Mouse (Mus musculus) heart, postnatal 4 days (tissue): ENCODE data around the gene Inafm1. TPM values are rescaled to one million over a fixed set of nuclear protein-coding genes. Genes with fewer than 3 reads are reported as not detected.
A peak's percentile ranks its signal among the peaks of the same experiment; 100 is the strongest.
"Not testable (repeated sequence)": the region's sequence is repeated elsewhere in the genome, so short reads cannot be mapped to it uniquely, and the experiment has no call there.

ENCODE experiments used
- DNase-seq: peaks from one replicate; pipeline ENCODE4 v3.0.0; 2021
- total RNA-seq, 2 experiments: library from RNA; stranded (reverse); gene quantifications; 2 replicates each; pipeline ENCODE4 v1.2.3; 2021

Inafm1 gene
- total RNA-seq, 2 experiments from 2014 or later: 12.5 to 13.6 TPM

DNA sequence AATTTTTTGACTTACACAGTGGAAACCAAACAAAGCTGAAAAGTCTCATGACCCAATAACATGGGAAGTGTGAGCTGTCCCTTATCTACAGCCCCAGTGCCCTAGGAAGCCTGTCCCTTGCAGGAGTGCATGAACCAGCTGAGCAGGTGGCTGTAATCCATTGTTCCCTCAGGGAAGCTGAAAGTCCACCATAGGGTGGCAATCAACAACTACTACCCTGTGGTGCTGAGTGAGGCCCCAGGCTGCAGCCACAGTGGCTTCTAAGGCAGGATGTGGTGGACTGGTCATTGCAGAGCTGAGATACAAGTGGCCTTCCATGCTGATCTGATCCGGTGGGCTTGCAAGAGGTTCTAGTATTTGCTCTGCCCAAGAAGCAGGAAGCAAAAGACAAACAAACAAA is 12.3 kb downstream of the Inafm1 start:
- DNase-seq: no peak

DNA sequence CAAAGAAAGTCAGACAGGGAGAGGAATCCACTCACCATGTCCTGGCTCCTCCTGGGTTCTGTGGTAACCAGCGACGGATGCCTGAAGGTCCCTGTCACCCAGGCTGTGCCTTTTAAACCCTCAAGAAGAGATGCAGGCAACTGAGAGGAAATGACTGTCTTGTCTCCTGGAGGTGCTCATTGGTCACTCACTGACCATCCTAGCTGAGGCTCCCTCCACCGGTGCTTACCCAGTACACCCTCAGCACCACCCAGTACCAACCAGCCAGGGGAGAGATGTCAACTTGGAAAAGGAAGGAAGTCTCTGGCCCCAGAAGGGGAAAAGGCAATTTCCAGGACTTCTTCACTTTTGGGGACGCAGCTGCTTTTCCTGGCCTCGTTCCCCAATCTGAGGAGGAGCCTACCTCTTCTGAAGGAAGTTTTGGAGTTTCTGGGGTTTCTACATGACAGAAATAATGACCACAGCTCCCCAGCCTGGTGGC is 14.3 kb downstream of the Inafm1 start, which contains the start of gene C5ar1:
TSS of gene C5ar1 (minus strand) at position 431 of the 481 bp plus-strand sequence.
- DNase-seq: no peak

DNA sequence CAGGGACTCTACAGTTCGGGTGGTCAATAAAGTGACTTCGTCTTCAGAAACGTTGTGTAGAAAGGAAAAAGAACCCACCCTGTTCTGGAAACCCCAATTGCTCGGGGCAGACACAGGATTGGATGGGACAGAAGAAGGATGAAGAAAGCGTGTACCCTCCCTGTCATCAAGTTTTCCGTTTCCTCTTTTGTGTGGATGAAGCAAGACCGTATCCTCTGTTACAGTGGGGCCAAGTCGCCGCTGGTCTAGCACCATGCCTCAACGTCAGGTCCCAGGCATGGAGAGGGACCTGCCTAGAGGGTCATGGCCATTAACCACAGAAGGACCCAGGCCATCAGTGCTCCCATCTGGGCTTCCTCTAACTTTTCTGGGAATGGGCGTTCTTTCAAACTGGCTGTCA is 15.6 kb downstream of the Inafm1 start:
- DNase-seq: no peak

DNA sequence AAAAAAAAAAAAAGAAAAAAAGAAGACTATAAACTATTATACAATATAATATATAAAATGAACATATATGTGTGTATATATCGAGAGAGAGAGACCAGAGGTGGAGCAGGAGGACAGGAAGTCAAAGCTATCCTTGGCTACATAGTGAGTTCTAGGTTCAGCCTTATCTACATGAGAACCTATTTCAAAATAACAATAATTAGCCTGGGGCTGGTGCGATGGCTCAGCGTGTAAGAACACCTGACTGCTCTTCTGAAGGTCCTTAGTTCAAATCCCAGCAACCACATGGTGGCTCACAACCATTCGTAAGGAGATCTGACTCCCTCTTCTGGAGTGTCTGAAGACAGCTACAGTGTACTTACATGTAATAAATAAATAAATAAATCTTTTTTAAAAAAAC is 17.5 kb downstream of the Inafm1 start:
- DNase-seq: not testable (repeated sequence)

DNA sequence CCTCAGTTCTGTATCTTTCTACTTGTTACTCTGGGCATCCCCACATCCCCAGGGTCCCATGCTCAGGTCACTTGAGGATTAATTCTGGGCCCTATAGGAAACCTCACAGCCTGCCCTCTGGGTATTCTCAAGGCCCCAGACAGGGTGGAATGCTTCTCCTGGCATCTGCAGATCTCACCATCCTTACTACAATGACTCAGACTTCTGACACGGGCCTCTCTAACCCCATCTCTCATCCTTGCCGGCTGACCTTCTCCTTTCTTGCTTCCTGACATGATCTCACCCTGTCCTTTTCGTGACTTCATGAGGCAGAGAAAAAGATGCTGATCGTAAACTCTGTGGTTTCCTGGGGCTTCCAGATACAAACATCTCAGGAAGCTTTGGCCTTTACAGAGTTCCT is 19.2 kb downstream of the Inafm1 start:
- no peak for DNase-seq

DNA sequence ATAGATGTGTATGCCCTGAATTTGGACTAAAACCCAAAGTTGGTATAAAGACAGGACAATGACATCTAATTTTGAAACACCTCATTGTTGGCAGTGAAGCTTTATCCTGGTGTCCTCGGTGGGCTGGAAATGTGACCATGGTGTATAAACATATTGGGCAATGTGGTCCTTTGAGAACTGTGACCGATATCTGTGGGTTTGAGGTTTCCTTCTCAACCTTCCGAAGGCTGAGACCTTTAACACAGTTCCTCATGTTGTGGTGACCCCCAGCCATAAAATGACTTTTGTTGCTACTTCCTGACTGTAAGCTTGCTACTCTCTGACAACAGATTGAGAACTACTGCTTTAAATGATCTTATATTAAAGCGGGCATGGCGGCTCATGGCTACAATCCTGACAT is 22.7 kb downstream of the Inafm1 start:
- DNase-seq: no peak

DNA sequence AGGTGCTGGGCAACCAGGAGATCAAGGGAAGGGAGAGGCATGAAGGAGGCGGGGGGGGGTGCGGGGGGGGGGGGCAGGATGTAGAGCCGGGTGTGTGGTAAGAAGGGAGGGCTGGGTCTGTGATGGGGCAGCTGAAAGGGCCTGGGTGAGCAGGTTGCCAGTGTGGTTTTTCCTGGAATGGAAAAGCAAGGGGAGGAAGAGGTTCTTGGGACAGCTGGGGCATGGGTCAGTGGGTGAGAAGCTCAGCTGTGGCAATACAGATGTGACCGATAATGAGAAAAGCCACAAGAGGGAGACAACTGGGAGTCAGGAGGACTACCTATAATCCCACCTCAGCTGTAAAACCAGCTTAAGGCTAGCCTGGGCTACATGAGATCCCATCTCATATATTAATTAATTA is 27.5 kb downstream of the Inafm1 start:
- DNase-seq: no peak

DNA sequence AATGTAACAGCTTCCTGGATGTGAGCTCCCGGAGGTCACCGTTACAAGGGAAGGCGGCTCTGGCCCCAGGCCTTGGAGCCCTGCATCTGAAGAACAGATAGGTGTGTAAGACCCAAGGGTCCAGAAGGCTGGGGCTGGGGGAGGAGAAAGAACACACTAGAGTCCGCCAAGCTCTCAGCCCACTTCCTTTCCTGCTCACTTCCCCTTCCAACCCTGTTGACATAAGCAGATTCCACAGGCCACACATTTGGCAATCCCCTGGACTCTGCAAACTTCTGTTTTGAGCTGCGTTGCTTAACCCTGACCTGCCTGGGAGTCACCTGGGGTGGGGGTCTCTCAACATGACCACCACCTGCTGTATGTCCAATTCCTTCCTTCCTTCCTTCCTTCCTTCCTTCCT is 29.4 kb downstream of the Inafm1 start, which contains the start of gene C5ar2:
TSS of gene C5ar2 (minus strand) at position 88 of the 400 bp plus-strand sequence.
- no peak for DNase-seq

DNA sequence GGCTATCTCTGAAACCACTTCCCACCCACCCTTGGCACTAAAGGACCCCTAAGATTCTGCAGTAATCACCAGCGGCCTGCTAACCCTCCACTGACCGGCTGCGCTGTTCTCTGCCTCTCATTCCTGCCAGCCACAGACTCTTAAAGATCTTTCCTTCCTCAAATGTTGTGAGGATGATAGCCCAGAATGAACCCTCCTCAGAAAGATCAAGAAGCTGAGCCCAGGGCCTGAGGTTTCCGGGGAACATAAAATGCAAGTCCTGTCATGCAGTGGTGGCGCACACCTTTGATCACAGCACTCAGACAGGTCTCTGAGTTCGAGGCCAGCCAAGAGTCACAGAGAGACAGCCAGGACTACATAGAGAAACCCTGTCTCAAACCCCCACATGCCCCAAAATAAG is 31.2 kb downstream of the Inafm1 start:
- no peak for DNase-seq

DNA sequence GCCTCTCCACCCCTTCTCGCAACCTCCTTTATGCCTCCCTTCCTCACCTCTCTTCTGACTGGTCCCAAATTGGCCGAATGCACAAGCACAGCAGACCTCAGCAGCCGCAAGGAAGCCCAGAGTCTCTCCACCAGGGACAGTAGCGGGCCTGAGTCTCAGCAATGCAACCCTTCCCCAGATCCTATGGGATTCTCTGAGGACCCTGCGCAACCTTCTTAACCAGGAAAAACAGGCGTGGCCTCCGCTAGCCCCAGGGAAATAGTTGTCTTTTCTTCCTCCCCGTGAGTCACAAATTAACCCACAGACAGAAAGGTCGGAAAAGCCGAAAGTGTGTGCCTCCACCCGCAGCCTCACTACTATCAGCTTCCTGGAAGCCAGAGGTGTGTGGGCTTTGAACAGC is 31.6 kb downstream of the Inafm1 start:
- no peak for DNase-seq

DNA sequence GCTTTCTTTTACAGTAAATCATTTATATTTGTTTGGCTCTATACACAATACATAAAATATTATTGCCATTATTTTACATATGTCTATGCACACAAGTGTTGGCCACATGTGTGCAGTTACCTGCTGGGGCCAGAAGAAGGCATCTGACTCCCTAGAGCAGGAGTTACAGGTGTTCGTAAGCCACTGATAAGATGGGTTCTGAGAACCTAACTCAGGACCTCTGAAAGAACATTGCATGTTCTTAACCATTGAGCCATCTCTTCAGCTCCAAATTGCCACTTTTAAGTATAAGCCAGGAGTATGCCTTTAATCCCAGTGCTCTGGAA is 32.5 kb downstream of the Inafm1 start:
- no peak for DNase-seq

DNA sequence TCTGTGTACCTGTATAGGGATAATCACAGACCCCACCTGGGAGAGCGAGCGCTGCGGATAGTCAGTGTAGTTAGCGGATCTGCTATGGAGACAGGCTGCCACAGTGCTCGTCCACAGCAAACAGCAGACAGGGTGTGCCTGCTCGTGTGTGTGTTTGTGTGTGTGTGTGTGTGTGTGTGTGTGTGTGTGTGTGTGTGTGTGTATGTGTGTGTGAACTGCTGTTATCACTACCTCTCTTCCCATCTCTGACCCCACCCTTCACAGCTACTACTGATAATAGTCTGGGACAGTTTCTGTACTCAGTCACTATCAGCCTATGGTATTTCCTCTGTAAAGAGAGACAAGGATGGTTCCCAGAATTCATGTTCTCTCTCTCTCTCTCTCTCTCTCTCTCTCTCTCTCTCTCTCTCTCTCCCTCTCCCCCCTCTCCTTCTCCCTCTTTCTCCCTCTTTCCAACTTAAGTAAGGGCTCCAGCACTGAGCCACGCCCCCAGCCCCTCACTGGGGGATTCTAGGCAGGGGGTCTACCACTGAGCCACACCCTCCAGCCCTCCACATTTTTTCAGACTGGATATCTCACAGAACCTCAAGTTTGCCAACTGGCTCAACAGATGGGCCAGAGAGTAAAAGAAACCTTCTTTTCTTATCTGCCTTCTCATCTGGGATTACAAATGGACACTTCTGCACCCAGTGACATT is 33.0 kb downstream of the Inafm1 start:
- DNase-seq: no peak

DNA sequence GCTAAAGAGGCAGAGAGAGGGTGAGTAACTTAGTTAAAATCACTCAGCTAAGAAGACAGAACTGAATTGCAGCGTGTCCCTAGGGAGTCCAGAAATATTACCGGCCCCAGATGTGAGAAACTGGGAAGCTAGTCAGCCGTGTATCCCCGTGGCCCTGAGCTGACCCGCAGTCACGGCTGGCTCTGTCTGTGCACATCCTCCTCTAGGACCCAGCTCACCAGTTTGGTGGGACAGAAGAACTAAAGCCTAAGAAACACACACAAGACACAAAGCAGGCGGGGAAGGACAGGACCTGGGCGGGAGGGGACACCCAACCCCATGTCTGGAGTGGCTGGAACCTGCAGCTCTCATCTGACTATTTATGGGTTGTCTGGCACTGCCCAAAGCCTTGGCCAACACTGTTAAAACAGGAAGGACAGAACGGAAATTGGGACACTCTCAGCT is 33.8 kb downstream of the Inafm1 start:
- peak; percentile 22 for DNase-seq

DNA sequence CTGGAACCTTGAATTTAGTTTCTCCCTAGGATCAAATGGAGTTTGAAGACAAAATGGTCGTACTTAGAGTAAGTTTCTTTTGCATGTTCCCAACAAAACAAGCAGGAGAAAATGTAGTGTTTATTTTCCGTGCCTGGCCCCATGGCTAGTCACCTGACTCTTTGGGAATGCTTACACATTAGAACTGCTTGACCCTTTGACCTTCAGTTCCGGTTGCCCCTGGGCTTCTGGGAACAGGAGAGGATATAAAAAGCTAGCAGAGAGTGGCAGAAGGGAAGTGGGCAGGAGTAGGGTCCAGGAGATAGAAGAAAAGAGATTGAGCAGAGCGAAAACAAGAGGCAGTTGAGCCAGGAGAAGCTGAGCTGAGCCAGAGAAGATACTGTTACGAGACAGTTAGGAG is 43.5 kb downstream of the Inafm1 start:
- no peak for DNase-seq

Other genes starting within 250 kb of the Inafm1 start
- 1 to 10 TPM; 7.6 to 7.8 TPM for gene Bicra, start 225.7 kb downstream of the Inafm1 start, total RNA-seq
- gene Zfp541, start 211.8 kb downstream of the Inafm1 start, total RNA-seq: not detected
- 100 to 1,000 TPM in 1 of 2 experiments, 10 to 100 TPM in 1; 90.4 to 104 TPM for gene Napa, start 175.2 kb downstream of the Inafm1 start, total RNA-seq
- gene Kptn, start 153.7 kb downstream of the Inafm1 start, total RNA-seq: 10 to 100 TPM; 23.8 to 25.9 TPM
- gene Slc8a2, start 143.8 kb downstream of the Inafm1 start, total RNA-seq: 1 to 10 TPM; 2.0 TPM
- 1 to 10 TPM; 8.6 to 9.4 TPM for gene Meis3, start 98.5 kb downstream of the Inafm1 start, total RNA-seq
- 10 to 100 TPM in 1 of 2 experiments, 1 to 10 TPM in 1; 9.5 to 11.0 TPM for gene Dhx34, start 51.6 kb downstream of the Inafm1 start, total RNA-seq
- gene C5ar2, start 29.5 kb downstream of the Inafm1 start, total RNA-seq: under 1 TPM; 0.45 to 0.50 TPM
- gene C5ar1, start 14.1 kb downstream of the Inafm1 start, total RNA-seq: 1 to 10 TPM; 1.8 to 1.9 TPM
- gene Ccdc9, start 13.2 kb upstream of the Inafm1 start, total RNA-seq: 10 to 100 TPM; 39.4 to 43.1 TPM
- 1 to 10 TPM; 7.0 to 9.0 TPM for gene Bbc3, start 34.8 kb upstream of the Inafm1 start, total RNA-seq
- 100 to 1,000 TPM; 105 to 110 TPM for gene Sae1, start 114.2 kb upstream of the Inafm1 start, total RNA-seq
- 10 to 100 TPM; 36.8 to 39.3 TPM for gene Zc3h4, start 127.3 kb upstream of the Inafm1 start, total RNA-seq
- 10 to 100 TPM; 70.3 to 77.9 TPM for gene Tmem160, start 179.2 kb upstream of the Inafm1 start, total RNA-seq
- gene Npas1, start 204.1 kb upstream of the Inafm1 start, total RNA-seq: not detected